8 mouse cellular contexts compared by ENCODE assay signal in the genomic region with DNA sequence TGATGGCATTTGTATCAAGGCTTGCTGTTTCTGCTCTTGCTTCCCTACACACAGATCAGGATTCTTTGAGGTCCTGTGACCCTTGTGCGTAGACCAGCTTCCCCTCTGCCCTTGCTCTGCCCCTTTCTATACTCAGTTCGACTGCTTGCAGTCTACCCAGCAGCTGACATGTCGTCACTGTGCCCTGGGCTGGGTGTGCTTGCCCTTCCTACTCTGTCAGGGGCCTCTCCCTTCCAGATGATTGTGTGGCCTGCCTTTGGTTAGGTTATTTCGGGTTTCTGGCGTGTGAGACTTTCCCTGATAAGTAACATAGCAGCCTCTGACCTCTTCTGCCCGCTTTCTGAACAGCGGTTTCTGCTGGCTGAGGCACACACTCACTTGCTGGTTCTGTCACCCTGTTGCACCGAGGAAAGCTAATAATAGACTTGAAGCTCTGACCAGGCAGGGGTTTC. TPM values are rescaled to one million over a fixed set of nuclear protein-coding genes. Genes with fewer than 3 reads are reported as not detected.
DNase-seq lines count a peak whose midpoint lies in the region; ATAC-seq and TF ChIP-seq lines count a peak whose summit lies in the region.

No protein-coding gene starts in this region.

- H3K9me3 ChIP-seq in hindbrain, embryonic 16.5 days (ENCODE audit: control insufficient read depth, low read length), result no peaks in the 10 kb centered on the region

- H3K9ac ChIP-seq in hindbrain, embryonic 16.5 days (ENCODE audit: low read depth, low read length), result peak overlapping the region; percentile 57

- TF ChIP-seq CTCF in testis, adult 2 months (IDR thresholded peaks at IDR 0.05; ENCODE audit: control insufficient read depth, insufficient read depth, insufficient replicate concordance, low read depth, low read length), result no peak

- no peak overlapping the region for H3K27ac ChIP-seq in testis, adult 2 months (ENCODE audit: control insufficient read depth, insufficient read depth, low read depth, low read length)
- no peak overlapping the region for H3K27ac ChIP-seq in hindbrain, embryonic 16.5 days (ENCODE audit: low read depth, low read length)

- peaks cover 13% of the 10 kb centered on the region for H3K4me1 ChIP-seq in testis, adult 2 months (ENCODE audit: control insufficient read depth, insufficient read depth, low read length)
- peaks cover 22% of the 10 kb centered on the region for H3K4me1 ChIP-seq in hindbrain, embryonic 16.5 days (ENCODE audit: control insufficient read depth, insufficient read depth, low read depth, low read length)

- no peak for TF ChIP-seq POLR2A in testis, adult 2 months (IDR thresholded peaks at IDR 0.05; ENCODE audit: control insufficient read depth, low read depth, low read length)

- peak overlapping the region; percentile 75 for H3K4me2 ChIP-seq in hindbrain, embryonic 16.5 days (ENCODE audit: low read length)

- WGBS in hindbrain, embryonic 16.5 days, result 37% methylated on average over 8 of the region's 8 CpGs

- no peaks in the 10 kb centered on the region for H3K36me3 ChIP-seq in testis, adult 2 months (ENCODE audit: control insufficient read depth, insufficient read depth, low read length)
- H3K36me3 ChIP-seq in hindbrain, embryonic 16.5 days (ENCODE audit: control insufficient read depth, insufficient read depth, low read length), result no peaks in the 10 kb centered on the region
- no peaks in the 10 kb centered on the region for H3K36me3 ChIP-seq in splenic B cell, adult 2 months (ENCODE audit: control insufficient read depth, insufficient read depth, low read length, poor library complexity, severe bottlenecking)

- DNase-seq in testis, postnatal 10 days (ENCODE audit: low spot score), result no peak
- DNase-seq in gastrocnemius, adult 8-10 months (ENCODE audit: low spot score in 2 of 2), result peak; percentile 36 to 42
- DNase-seq in lung, postnatal 36 days, result peak; percentile 61
- peak; percentile 16 for DNase-seq in splenic B cell, adult 2 months (ENCODE audit: low read depth, low spot score)
- DNase-seq in right cerebral cortex, adult 18-20 months, result no peak
- DNase-seq in urinary bladder, postnatal 14 days (ENCODE audit: low spot score), result no peak

- H3K4me3 ChIP-seq in testis, adult 2 months (ENCODE audit: control insufficient read depth, low read depth, low read length), result peak overlapping the region; percentile 92
- H3K4me3 ChIP-seq in hindbrain, embryonic 16.5 days (ENCODE audit: low read length), result peak overlapping the region; percentile 94

- no peak for ATAC-seq in hindbrain, embryonic 16.5 days

- no peaks in the 10 kb centered on the region for H3K27me3 ChIP-seq in testis, adult 2 months (ENCODE audit: control insufficient read depth, insufficient read depth, low read length)
- no peaks in the 10 kb centered on the region for H3K27me3 ChIP-seq in hindbrain, embryonic 16.5 days (replicated peaks; ENCODE audit: control insufficient read depth, insufficient read depth, low read length)
- no peaks in the 10 kb centered on the region for H3K27me3 ChIP-seq in splenic B cell, adult 2 months (ENCODE audit: control insufficient read depth, insufficient read depth, low read length, poor library complexity, severe bottlenecking)

RNA-seq across cellular contexts. Expression of a gene that starts 2.6 kb away (rescaled TPM):
- 49.1 and 54.2 TPM in 2 replicates for polyA plus RNA-seq in testis, adult 2 months (2012; rRNA removed)
- total RNA-seq in gastrocnemius, adult 8-10 months (2022), result 10 to 100 TPM; 47.1 to 67.9 (median 59.7) TPM
- polyA plus RNA-seq in hindbrain, embryonic 16.5 days (2015; fragmentation: Nextera tagmentation; extraction: Ambion mirVana), result 8.6 and 9.2 TPM in 2 replicates

Comparison
In these comparisons a context has a peak if more than half of its experiments do, and no peak if none do; other contexts are left out.
1. DNase-seq: peak in gastrocnemius, adult 8-10 months (2 of 2), lung, postnatal 36 days (single experiment) and splenic B cell, adult 2 months (single experiment); none in testis, postnatal 10 days (single experiment), right cerebral cortex, adult 18-20 months (single experiment) and urinary bladder, postnatal 14 days (single experiment).